ENCODE assay signal across 8 mouse cellular contexts in the genomic region with DNA sequence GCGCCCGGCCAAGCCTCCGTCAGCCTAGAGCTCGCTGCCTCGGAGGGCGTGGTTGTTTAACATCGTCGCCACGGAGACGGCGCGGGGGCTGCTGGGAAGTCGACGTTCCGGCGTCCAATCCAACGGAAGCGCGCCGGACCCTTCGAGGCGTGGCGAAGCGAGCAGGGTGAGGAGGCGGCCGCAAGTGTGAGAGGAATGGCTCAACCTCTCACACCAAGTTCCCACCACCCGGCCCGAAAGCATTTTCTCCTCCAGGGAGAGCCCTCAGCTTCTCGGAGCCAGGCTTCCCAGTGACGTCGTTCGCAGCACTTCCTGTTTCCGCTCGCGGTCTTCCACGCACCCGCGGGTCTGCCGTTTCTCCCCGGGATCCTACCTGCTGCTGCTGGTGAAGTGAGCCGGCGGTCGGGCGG. TPM values are rescaled to one million over a fixed set of nuclear protein-coding genes. Genes with fewer than 3 reads are reported as not detected.
A peak's percentile ranks its signal among the peaks of the same experiment; 100 is the strongest.
DNase-seq lines count a peak whose midpoint lies in the region; ATAC-seq and TF ChIP-seq lines count a peak whose summit lies in the region.

A gene (plus strand): TSS at position 175 of the 410 bp plus-strand sequence.
A gene (minus strand): TSS at position 307 of the 410 bp plus-strand sequence.

- DNase-seq in 416B (ENCODE audit: low read depth): peak; percentile 92
- DNase-seq in heart, adult 8-10 months (ENCODE audit: low spot score): peak; percentile 93
- DNase-seq in kidney, adult 9 months: peak; percentile 95
- DNase-seq in limb, embryonic 14.5 days (ENCODE audit: low spot score): peak; percentile 95
- DNase-seq in midbrain, postnatal 0 days (ENCODE audit: low spot score): peak; percentile 94
- DNase-seq in spleen, postnatal 14 days (ENCODE audit: low spot score in 2 of 2): peak; percentile 89 to 93

- H3K4me1 ChIP-seq in bone marrow, adult 2 months (ENCODE audit: control insufficient read depth, insufficient read depth, low read length): no peaks in the 10 kb centered on the region
- peaks cover 9% of the 10 kb centered on the region for H3K4me1 ChIP-seq in embryonic facial prominence, embryonic 15.5 days
- peaks cover 16% of the 10 kb centered on the region for H3K4me1 ChIP-seq in limb, embryonic 14.5 days (ENCODE audit: control insufficient read depth, insufficient read depth, low read length)
- H3K4me1 ChIP-seq in midbrain, postnatal 0 days (ENCODE audit: insufficient read depth, low read length): peaks cover 8% of the 10 kb centered on the region; the same call in 1 of the 2 replicates

- peak within 1 kb of the TSS; percentile 70 for H3K4me2 ChIP-seq in embryonic facial prominence, embryonic 15.5 days (replicated peaks)
- H3K4me2 ChIP-seq in limb, embryonic 14.5 days (replicated peaks; ENCODE audit: low read depth, low read length, severe bottlenecking): peak within 1 kb of the TSS; percentile 67
- H3K4me2 ChIP-seq in midbrain, postnatal 0 days (ENCODE audit: low read depth, low read length, poor library complexity, severe bottlenecking): peak within 1 kb of the TSS; percentile 66

- ATAC-seq in embryonic facial prominence, embryonic 15.5 days (ENCODE audit: insufficient number of reproducible peaks, low FRiP score, low TSS enrichment, low read depth): peak; percentile 94
- ATAC-seq in limb, embryonic 14.5 days (ENCODE audit: low FRiP score, low read depth): peak; percentile 97
- peak; percentile 93 for ATAC-seq in midbrain, postnatal 0 days (ENCODE audit: low FRiP score)

- no peaks in the 10 kb centered on the region for H3K27me3 ChIP-seq in embryonic facial prominence, embryonic 15.5 days
- no peaks in the 10 kb centered on the region for H3K27me3 ChIP-seq in limb, embryonic 14.5 days (ENCODE audit: control insufficient read depth, insufficient read depth, low read length)
- H3K27me3 ChIP-seq in midbrain, postnatal 0 days (ENCODE audit: insufficient read depth, low read length): no peaks in the 10 kb centered on the region

- peak within 1 kb of the TSS; percentile 85 for H3K4me3 ChIP-seq in bone marrow, adult 2 months (replicated peaks; ENCODE audit: control insufficient read depth, low read depth, low read length)
- peak within 1 kb of the TSS; percentile 75 for H3K4me3 ChIP-seq in embryonic facial prominence, embryonic 15.5 days (replicated peaks)
- H3K4me3 ChIP-seq in limb, embryonic 14.5 days (replicated peaks; ENCODE audit: low read length): peak within 1 kb of the TSS; percentile 64
- H3K4me3 ChIP-seq in midbrain, postnatal 0 days (ENCODE audit: low read depth, low read length): peak within 1 kb of the TSS; percentile 64

- H3K9me3 ChIP-seq in embryonic facial prominence, embryonic 15.5 days (replicated peaks): no peaks in the 10 kb centered on the region
- no peaks in the 10 kb centered on the region for H3K9me3 ChIP-seq in limb, embryonic 14.5 days (ENCODE audit: control insufficient read depth, low read length)
- H3K9me3 ChIP-seq in midbrain, postnatal 0 days (ENCODE audit: low read length): no peaks in the 10 kb centered on the region

- H3K36me3 ChIP-seq in embryonic facial prominence, embryonic 15.5 days: peaks cover 7% of the 10 kb centered on the region; the same call in 1 of the 2 replicates
- H3K36me3 ChIP-seq in limb, embryonic 14.5 days (ENCODE audit: control insufficient read depth, insufficient read depth, low read length): peaks cover 4% of the 10 kb centered on the region; the same call in 1 of the 2 replicates
- no peaks in the 10 kb centered on the region for H3K36me3 ChIP-seq in midbrain, postnatal 0 days (ENCODE audit: insufficient read depth, low read length)

- no peak for TF ChIP-seq CTCF in bone marrow, adult 2 months (IDR thresholded peaks at IDR 0.05; ENCODE audit: control insufficient read depth, insufficient read depth, low read length)
- TF ChIP-seq CTCF in midbrain, postnatal 0 days (IDR thresholded peaks at IDR 0.05): peak; percentile 34; the same call in 1 of the 2 replicates

- TF ChIP-seq POLR2A in bone marrow, adult 2 months (IDR thresholded peaks at IDR 0.05; ENCODE audit: borderline replicate concordance, control insufficient read depth, low read depth, low read length): peak; percentile 69; the same call in 1 of the 2 replicates
- 0 out of 2 replicates have a peak, but pooled peaks have one; percentile 35 for TF ChIP-seq POLR2A in limb, embryonic 14.5 days (IDR thresholded peaks at IDR 0.05; ENCODE audit: borderline replicate concordance, extremely low read depth, insufficient read depth, insufficient read length)

- under 1% methylated on average over 44 of the region's 44 CpGs for WGBS in bone marrow, adult 2 months
- WGBS in embryonic facial prominence, embryonic 15.5 days: 0% methylated on average over 44 of the region's 44 CpGs
- 1% methylated on average over 39 of the region's 44 CpGs for WGBS in limb, embryonic 14.5 days
- under 1% methylated on average over 44 of the region's 44 CpGs for WGBS in midbrain, postnatal 0 days

- H3K27ac ChIP-seq in bone marrow, adult 2 months (ENCODE audit: control insufficient read depth, insufficient read depth, low read depth, low read length, poor library complexity): peak within 1 kb of the TSS; percentile 91
- peak within 1 kb of the TSS; percentile 88 for H3K27ac ChIP-seq in embryonic facial prominence, embryonic 15.5 days (replicated peaks)
- H3K27ac ChIP-seq in limb, embryonic 14.5 days (replicated peaks; ENCODE audit: low read depth, low read length): peak within 1 kb of the TSS; percentile 84
- H3K27ac ChIP-seq in midbrain, postnatal 0 days (ENCODE audit: low read depth, low read length): peak within 1 kb of the TSS; percentile 55; the same call in 1 of the 2 replicates

- H3K9ac ChIP-seq in embryonic facial prominence, embryonic 15.5 days: peak within 1 kb of the TSS; percentile 63
- H3K9ac ChIP-seq in limb, embryonic 14.5 days (ENCODE audit: low read depth, low read length, severe bottlenecking): peak within 1 kb of the TSS; percentile 65
- H3K9ac ChIP-seq in midbrain, postnatal 0 days (replicated peaks; ENCODE audit: low read length, poor library complexity, severe bottlenecking): peak within 1 kb of the TSS; percentile 34

RNA-seq across cellular contexts. Expression of the first gene that starts in this region (rescaled TPM):
- 1.9 and 12.6 TPM in 2 replicates for polyA plus RNA-seq in bone marrow, adult 2 months (2011; ENCODE audit: insufficient read depth, insufficient read length, low replicate concordance, missing spikeins)
- polyA plus RNA-seq in embryonic facial prominence, embryonic 15.5 days (2015; fragmentation: Nextera tagmentation; extraction: Ambion mirVana): 11.5 and 12.2 TPM in 2 replicates
- 1 to 10 TPM; 4.4 to 7.5 (median 5.2) TPM for total RNA-seq in heart, adult 8-10 months (2022)
- polyA plus RNA-seq in limb, embryonic 14.5 days (2012; rRNA removed): 10.6 and 12.5 TPM in 2 replicates
- polyA plus RNA-seq in limb, embryonic 14.5 days (2014; fragmentation: Nextera tagmentation; extraction: Ambion mirVana): 10.5 and 11.6 TPM in 2 replicates
- 7.3 and 9.4 TPM in 2 replicates for total RNA-seq in midbrain, postnatal 0 days (2014; rRNA removed)
- polyA plus RNA-seq in midbrain, postnatal 0 days (2015; fragmentation: Nextera tagmentation; extraction: Ambion mirVana): 8.5 and 9.9 TPM in 2 replicates

RNA-seq across cellular contexts. Expression of the second gene that starts in this region (rescaled TPM):
- polyA plus RNA-seq in bone marrow, adult 2 months (2011; ENCODE audit: insufficient read depth, insufficient read length, low replicate concordance, missing spikeins): not detected in 2 replicates
- 1.9 and 5.3 TPM in 2 replicates for polyA plus RNA-seq in embryonic facial prominence, embryonic 15.5 days (2015; fragmentation: Nextera tagmentation; extraction: Ambion mirVana)
- total RNA-seq in heart, adult 8-10 months (2022): not detected
- polyA plus RNA-seq in limb, embryonic 14.5 days (2012; rRNA removed): 0.13 and 0.19 TPM in 2 replicates
- 0.14 and 0.15 TPM in 2 replicates for polyA plus RNA-seq in limb, embryonic 14.5 days (2014; fragmentation: Nextera tagmentation; extraction: Ambion mirVana)
- 1.4 and 3.1 TPM in 2 replicates for total RNA-seq in midbrain, postnatal 0 days (2014; rRNA removed)
- 2.7 and 3.6 TPM in 2 replicates for polyA plus RNA-seq in midbrain, postnatal 0 days (2015; fragmentation: Nextera tagmentation; extraction: Ambion mirVana)

Comparison
In these comparisons a context has a peak if more than half of its experiments do, and no peak if none do; other contexts are left out.
1. Peak in every context shown above with its lines: DNase-seq, ATAC-seq, H3K4me3 ChIP-seq and H3K27ac ChIP-seq.